Mouse (Mus musculus) ES-Bruce4 (cell line): ENCODE results near the gene Pth2.

ENCODE experiments used
- CTCF ChIP-seq: IDR thresholded peaks from one replicate; pipeline ENCODE4 v1.8.1; 2011; ENCODE audit warnings: low read depth, low read length
- EP300 ChIP-seq: IDR thresholded peaks from 2 replicates; pipeline ENCODE4 v1.6.1; 2011; ENCODE audit warnings: low read depth, low read length; ENCODE audit not compliant: insufficient read depth
- POLR2A ChIP-seq: IDR thresholded peaks from one replicate; pipeline ENCODE4 v1.8.1; 2011; ENCODE audit warnings: low read length; ENCODE audit not compliant: insufficient read depth

DNA sequence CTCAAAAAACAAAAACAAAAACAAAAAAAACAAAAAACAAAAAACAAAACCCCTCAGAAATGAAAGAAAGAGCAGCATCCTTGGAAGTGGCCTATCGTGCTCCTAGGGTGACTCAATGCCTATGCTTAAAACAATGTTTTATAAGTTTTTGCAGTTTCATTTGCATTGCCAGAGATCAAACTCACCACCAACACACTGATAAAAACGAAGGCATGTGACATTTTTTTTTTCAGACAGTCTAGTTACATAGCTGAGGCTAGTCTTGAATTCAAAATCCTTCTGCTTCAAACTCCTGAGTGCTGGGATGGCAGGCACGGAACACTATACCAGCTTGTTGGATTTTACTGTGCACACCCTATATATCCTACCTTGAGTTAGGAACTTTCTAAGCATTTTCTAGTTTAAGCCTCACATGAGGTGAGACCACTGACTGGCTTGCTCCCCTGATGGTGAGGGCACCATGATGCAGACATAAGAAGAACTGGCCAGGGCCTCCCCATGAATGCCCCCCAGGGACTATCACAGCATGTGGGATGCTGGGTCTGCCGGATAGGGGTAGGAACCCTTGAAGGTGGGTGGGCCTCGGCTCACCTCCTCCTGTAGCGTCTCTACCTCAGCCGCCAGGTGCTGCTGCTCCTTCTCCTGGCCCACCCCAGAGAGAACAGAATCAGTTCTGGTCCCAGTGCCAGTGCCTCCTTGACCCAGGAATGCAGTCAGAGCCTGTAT lies 12.0 kb downstream of the Pth2 start:
- TF ChIP-seq POLR2A (no peak), CTCF (no peak), EP300 (no peak)
